Mouse (Mus musculus) ES-E14 (cell line): Measurements from ENCODE around the gene 2310011J03Rik. TPM values are rescaled to one million over a fixed set of nuclear protein-coding genes. Genes with fewer than 3 reads are reported as not detected.

ENCODE experiments used
- DNase-seq: peaks from one replicate; pipeline ENCODE4 v3.0.0-alpha.2; 2013; ENCODE audit warnings: low read depth, low spot score
- H3K27ac ChIP-seq: 2 replicates; pipeline ENCODE4 v1.5.1; 2012; ENCODE audit warnings: low read depth, mild to moderate bottlenecking, low read length, moderate library complexity, mixed read lengths; ENCODE audit not compliant: poor library complexity, insufficient read depth, severe bottlenecking
- H3K36me3 ChIP-seq: 2 replicates; pipeline ENCODE4 v1.6.1; 2012; ENCODE audit warnings: mild to moderate bottlenecking, low read length, moderate library complexity, mixed read lengths; ENCODE audit not compliant: control insufficient read depth, poor library complexity, insufficient read depth, severe bottlenecking
- H3K4me1 ChIP-seq, 2 experiments: fragments of 150-350 bp in 1 of 2; sonication (generic) in 1 of 2; 2 replicates each; pipeline ENCODE4 v1.6.1; 2012; ENCODE audit warnings: low read length in 2 of 2, mild to moderate bottlenecking in 1 of 2, mixed read lengths in 1 of 2; ENCODE audit not compliant: control insufficient read depth in 2 of 2, insufficient read depth in 2 of 2, poor library complexity in 1 of 2
- H3K4me3 ChIP-seq, 2 experiments: fragments of 150-350 bp in 1 of 2; sonication (generic) in 1 of 2; 2 replicates each; pipeline ENCODE4 v1.5.1; 2012; ENCODE audit warnings: low read length in 2 of 2, low read depth in 1 of 2, mild to moderate bottlenecking in 1 of 2, mixed read lengths in 1 of 2; ENCODE audit not compliant: insufficient read depth in 1 of 2, poor library complexity in 1 of 2, severe bottlenecking in 1 of 2
- H3K9ac ChIP-seq: 2 replicates; pipeline ENCODE4 v1.6.1; 2012; ENCODE audit warnings: low read depth, mild to moderate bottlenecking, low read length, mixed read lengths; ENCODE audit not compliant: poor library complexity, insufficient read depth, severe bottlenecking
- H3K9me3 ChIP-seq: fragments of 150-350 bp; sonication (generic); 2 replicates; pipeline ENCODE4 v1.6.1; 2012; ENCODE audit warnings: low read depth, mild to moderate bottlenecking, low read length; ENCODE audit not compliant: control insufficient read depth, insufficient read depth
- CHD2 ChIP-seq: IDR thresholded peaks from 2 replicates; pipeline ENCODE4 v1.6.1; 2014; ENCODE audit warnings: mild to moderate bottlenecking, low read depth, low read length, inconsistent platforms
- HCFC1 ChIP-seq: IDR thresholded peaks from 2 replicates; pipeline ENCODE4 v1.6.1; 2012; ENCODE audit warnings: low read length, inconsistent platforms, borderline replicate concordance; ENCODE audit not compliant: insufficient read depth
- MAFK ChIP-seq: IDR thresholded peaks from 2 replicates; pipeline ENCODE4 v1.6.1; 2014; ENCODE audit warnings: mild to moderate bottlenecking, low read depth, low read length, inconsistent platforms; ENCODE audit not compliant: insufficient read depth
- ZC3H11A ChIP-seq: IDR thresholded peaks from 2 replicates; pipeline ENCODE4 v1.6.1; 2012; ENCODE audit warnings: low read depth, mild to moderate bottlenecking, inconsistent platforms, low read length, borderline replicate concordance
- ZNF384 ChIP-seq: IDR thresholded peaks from 2 replicates; pipeline ENCODE4 v1.6.1; 2012; ENCODE audit warnings: low read depth, low read length, inconsistent platforms
- in situ Hi-C, 2 experiments: fragments of 600-800 bp; cut with MboI; formaldehyde crosslinking; loops; one replicate each; pipeline ENCODE4 v1.15.1; 2025; ENCODE audit warnings: low sequenced_read_pairs in 2 of 2, inconsistent platforms in 1 of 2; ENCODE audit not compliant: unreplicated experiment in 2 of 2
- total RNA-seq: library from RNA; depleted of rRNA; stranded (reverse); fragments of 300-350 nt; gene quantifications from 2 replicates; pipeline ENCODE4 v1.2.3, GENCODE M21; 2012

2310011J03Rik gene
- total RNA-seq, 1 experiment: 33.4 TPM

DNA sequence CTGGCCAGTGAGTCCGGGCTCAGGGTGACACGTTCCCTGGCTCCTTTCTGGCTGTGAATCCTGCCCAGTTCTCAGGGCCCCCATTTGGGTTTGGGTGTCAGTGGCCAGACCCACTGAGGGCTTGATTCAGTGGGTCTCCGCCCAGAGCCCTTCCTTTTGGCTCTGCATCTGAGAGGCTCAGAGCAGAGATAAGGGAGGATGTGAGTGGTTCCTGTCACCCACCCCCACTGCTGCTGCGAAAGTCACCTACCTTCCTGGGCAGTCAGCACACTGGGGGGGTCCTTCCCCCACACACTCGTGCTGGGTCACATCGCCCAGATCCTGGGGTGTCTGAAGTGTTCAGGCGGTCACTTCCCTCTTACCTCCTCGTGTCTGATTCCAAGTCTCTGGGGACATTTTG is 32.4 kb upstream of the 2310011J03Rik start:
- DNase-seq: no peak
- no peak for TF ChIP-seq ZNF384
- in situ Hi-C loops: no loop called here
- Histone ChIP-seq H3K4me3 (no peak overlapping the region), H3K4me1 (peaks cover 3 to 7% of the 10 kb centered on the region in 2 experiments; a peak in 3 of 4 replicates), H3K9me3 (no peaks in the 10 kb centered on the region), H3K36me3 (no peaks in the 10 kb centered on the region), H3K9ac (no peak overlapping the region), H3K27ac (no peak overlapping the region)

GRCm38 (mm10) chr10:80351896-80352295 is 31.6 kb upstream of the 2310011J03Rik start:
- Histone ChIP-seq H3K9me3 (no peaks in the 10 kb centered on the region), H3K4me3 (no peak overlapping the region), H3K9ac (no peak overlapping the region), H3K4me1 (peaks cover 0 to 10% of the 10 kb centered on the region in 2 experiments; a peak in 2 of 4 replicates), H3K27ac (no peak overlapping the region), H3K36me3 (no peaks in the 10 kb centered on the region)
- no peak for DNase-seq
- in situ Hi-C loops: no loop called here
- no peak for TF ChIP-seq ZNF384
- TF ChIP-seq ZC3H11A: no peak
- TF ChIP-seq HCFC1: no peak
- no peak for TF ChIP-seq CHD2
- TF ChIP-seq MAFK: no peak

GRCm38 (mm10) chr10:80350292-80350691 is 30.0 kb upstream of the 2310011J03Rik start:
- Histone ChIP-seq H3K9ac (no peak overlapping the region), H3K4me1 (peaks cover under 1 to 11% of the 10 kb centered on the region in 2 experiments; a peak in 3 of 4 replicates), H3K4me3 (no peak overlapping the region), H3K27ac (no peak overlapping the region), H3K9me3 (no peaks in the 10 kb centered on the region), H3K36me3 (no peaks in the 10 kb centered on the region)
- DNase-seq: peak; percentile 82
- in situ Hi-C loops: no loop called here
- TF ChIP-seq ZNF384 (no peak), ZC3H11A (peak; percentile 30; the same call in 1 of the 2 replicates)

DNA sequence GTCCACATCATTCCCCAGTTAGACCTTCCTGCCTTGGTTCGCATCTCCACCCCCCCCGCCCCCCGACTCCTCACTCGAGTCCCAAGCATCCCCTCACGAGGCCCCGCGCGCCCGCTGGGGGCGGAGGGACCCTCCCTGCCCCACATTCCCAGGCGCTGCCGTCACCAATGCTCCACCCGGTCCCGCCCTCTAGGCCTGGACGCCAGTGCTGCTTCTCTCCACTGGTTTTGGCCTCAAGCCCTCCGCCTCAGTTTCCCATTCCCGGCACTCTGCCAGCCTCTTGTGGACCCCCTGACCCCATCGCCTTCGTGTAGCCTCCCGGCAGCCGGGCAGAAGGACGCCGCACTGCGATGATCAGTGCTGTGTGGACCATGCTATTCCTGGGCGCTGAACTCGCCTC is 28.6 kb upstream of the 2310011J03Rik start:
- in situ Hi-C loops: no loop called here
- Histone ChIP-seq H3K36me3 (no peaks in the 10 kb centered on the region), H3K9me3 (no peaks in the 10 kb centered on the region), H3K4me1 (peaks cover 2 to 19% of the 10 kb centered on the region in 2 experiments; a peak in 3 of 4 replicates), H3K27ac (no peak overlapping the region), H3K4me3 (peak overlapping the region; percentile 35 to 68; a peak in 2 of 4 replicates), H3K9ac (no peak overlapping the region)
- DNase-seq: no peak
- TF ChIP-seq ZC3H11A (no peak), MAFK (no peak), HCFC1 (no peak), CHD2 (no peak), ZNF384 (no peak)

DNA sequence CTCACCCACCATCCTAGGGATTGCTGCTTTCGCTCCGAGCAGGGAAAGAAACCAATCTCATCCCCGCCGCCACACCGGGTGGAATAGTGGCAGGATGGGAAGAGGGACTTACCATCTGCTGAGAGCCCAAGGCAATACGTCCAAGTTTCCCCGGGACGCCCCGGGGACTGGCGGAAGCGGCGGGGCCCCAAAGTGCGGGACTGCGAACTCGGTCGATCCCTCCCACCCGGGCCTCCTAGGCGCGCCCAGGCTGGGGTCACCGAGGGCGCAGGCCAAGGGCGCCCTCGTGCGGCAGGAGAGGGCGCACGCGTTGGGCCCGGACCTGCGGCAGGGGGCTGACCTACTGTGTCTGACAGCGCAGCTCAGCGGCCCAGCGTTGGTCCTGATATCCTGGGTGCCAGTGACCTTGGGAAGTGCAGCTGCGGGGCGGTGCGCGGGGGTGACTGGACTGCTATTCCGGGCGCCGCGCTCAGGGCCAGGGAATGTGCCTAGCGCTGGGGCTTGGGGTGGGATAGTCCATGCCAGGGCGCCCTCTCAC is 28.0 kb upstream of the 2310011J03Rik start, which contains the start of gene Adamtsl5:
Gene Adamtsl5, minus strand, starts transcription at position 169 of the 538 bp plus-strand sequence.
- peak within 1 kb of the TSS; percentile 52 for H3K9ac ChIP-seq

More for the DNA sequence above, 28.0 kb upstream of the 2310011J03Rik start, which contains the start of gene Adamtsl5:
- no peak for TF ChIP-seq CHD2
- no peak for TF ChIP-seq ZNF384
- no peak for TF ChIP-seq ZC3H11A
- TF ChIP-seq HCFC1: peak; percentile 59; the same call in 1 of the 2 replicates
- no peak for TF ChIP-seq MAFK
- Histone ChIP-seq H3K36me3 (no peaks in the 10 kb centered on the region), H3K9me3 (no peaks in the 10 kb centered on the region), H3K27ac (no peak within 1 kb of the TSS), H3K4me3 (peak within 1 kb of the TSS; percentile 63 to 68), H3K4me1 (peaks cover 2 to 26% of the 10 kb centered on the region in 2 experiments; a peak in 3 of 4 replicates)
- DNase-seq: peak; percentile 60
- in situ Hi-C loops: no loop called here
